Mouse (Mus musculus): ENCODE data around the gene Atrn. TPM values are rescaled to one million over a fixed set of nuclear protein-coding genes. Genes with fewer than 3 reads are reported as not detected.

The Atrn gene
- total RNA-seq, 2 experiments from 2014 or later: 32.9 to 38.9 TPM

GRCm38 (mm10) chr2:131040854-131041825 is 134.8 kb downstream of the Atrn start:
- peak; percentile 28 to 47 for DNase-seq

- DNase-seq: no peak
Measured at GRCm38 (mm10) chr2:131042988-131043387, 136.7 kb downstream of the Atrn start, which contains the start of gene Gfra4. Gfra4 (minus strand) TSS chr2:131043088.

- DNase-seq: no peak
Measured at GRCm38 (mm10) chr2:131044354-131044852, 138.1 kb downstream of the Atrn start.

- no peak for DNase-seq
Measured at GRCm38 (mm10) chr2:131044989-131045720, 138.9 kb downstream of the Atrn start.

DNA sequence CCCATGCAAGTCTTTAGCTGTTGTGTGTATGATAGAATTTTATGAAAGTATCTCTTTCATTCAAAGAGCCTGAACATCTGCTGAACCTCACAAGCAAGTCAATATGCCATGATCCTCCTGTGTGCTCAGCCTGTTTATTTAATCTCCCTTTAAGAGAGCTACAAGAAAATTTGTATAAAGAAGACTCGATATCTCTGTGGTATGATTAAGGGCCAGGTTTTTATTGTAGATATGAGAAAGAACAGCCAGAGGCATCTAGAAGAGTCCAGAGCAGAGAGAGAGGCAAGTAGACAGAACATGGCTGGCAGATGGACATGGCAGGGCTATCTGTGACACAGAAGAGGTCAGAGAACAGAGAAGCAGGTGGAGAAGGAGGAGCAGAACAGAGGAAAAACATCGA is 139.7 kb downstream of the Atrn start:
- no peak for DNase-seq

- DNase-seq: no peak
Measured at GRCm38 (mm10) chr2:131052043-131052442, 145.7 kb downstream of the Atrn start.

DNA sequence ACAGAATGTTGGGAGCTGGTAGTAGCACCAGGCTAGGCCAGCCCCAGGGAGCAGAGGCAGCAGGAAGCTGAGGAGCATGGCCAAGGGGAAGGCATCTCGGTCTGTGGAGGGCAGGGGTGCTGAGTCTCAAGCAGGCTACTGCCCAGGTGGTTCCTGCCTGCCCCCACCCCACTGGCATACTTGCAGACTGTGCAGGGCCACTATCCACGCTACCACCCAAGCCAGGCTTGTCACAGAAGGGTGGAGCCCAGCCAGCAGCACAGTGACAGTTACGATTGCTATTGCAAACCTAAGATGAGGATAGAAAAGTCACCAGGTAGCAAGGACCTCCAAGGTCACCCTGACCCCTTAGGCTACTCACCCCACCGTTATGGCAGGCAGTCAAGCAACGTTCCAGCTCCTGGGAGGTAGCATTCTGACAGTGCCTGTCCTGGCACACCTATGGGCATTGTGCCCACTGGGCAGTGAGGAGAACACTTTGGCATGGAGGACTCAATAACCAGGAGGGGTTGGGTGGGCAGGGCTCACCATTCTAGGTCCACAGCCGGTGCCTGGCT is 146.6 kb downstream of the Atrn start:
- DNase-seq: no peak

DNA sequence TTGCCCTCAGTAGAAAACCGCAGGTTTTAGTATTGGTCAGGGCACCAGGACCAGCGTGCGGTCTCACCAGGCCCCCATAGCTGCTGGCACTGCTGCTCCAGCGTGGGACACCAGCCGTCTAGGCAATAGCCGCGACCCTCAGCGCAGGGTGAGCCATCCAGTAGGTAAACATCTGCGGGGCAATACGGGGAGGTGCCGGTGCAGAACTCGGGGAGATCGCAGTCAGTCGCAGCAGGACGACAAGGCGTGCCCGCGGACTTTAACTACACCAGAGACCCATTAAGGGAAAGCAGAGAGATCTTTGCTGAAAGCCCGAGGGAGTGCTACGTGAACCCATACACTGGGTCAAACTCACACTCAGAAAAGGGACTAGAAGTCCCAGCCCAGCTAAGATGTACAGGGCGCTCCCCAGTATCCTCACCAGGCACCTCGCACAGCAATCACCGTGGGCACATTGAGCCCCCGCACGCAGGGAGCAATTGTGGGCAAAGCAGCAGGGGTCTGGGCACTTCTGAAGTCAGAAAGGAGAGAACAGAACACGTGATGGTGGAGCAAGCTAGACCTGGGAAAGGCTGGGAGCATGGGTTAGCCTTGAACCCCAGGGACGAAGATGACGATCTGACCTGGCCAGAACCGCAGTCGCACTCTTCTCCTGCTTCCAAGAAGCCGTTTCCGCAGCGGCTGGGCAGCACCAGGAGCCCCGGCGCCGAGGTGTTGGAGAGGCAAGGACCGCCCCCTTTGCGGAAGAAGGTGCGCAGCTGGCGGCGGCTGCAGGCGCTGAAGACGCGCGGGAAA is 147.8 kb downstream of the Atrn start:
- peak in 1 of 2 experiments; percentile 13 for DNase-seq

GRCm38 (mm10) chr2:131054646-131055264 is 148.5 kb downstream of the Atrn start:
- no peak for DNase-seq

- DNase-seq: peak; percentile 40 to 59
Measured at GRCm38 (mm10) chr2:131055631-131056030, 149.3 kb downstream of the Atrn start.

DNA sequence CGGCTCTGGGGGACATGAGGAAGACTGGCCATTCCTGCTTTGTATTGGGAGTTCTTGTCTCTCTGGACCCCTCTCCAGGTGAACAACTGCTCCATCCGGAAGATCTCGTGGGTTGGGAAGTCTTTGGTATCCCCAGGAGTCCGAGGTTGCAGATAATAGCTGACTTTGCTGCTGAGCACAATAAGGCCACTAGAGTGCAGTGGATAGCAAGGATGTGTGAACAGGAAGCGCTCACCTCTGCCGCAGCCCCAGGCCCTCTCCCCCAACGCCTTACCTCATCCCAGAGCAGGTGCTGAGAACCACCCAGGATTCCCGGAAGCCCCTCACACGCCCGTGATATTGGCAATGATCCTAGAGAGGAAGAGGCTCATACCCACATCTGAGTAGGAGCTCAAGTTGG is 149.9 kb downstream of the Atrn start:
- DNase-seq: no peak

DNA sequence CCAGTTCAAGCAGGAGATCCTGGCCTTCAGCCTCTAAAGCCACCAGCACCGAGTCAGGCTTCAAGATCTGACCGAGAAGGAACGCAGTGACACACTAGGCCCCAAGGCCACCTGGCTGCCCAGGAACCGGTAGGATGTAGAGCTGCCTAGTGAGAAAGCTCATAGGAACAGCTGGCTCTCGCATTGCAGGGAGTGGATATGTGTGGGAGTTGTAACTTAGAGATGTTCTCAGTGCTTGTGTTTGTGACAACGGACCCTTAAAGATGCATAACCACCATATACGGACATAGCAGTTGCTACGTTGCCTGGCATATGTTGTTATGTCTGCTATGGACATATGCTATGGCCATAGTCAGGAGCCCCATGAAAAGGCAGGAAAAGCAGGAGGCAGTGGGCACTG is 152.4 kb downstream of the Atrn start:
- no peak for DNase-seq

GRCm38 (mm10) chr2:131059377-131059776 is 153.1 kb downstream of the Atrn start:
- peak; percentile 52 to 76 for DNase-seq

DNA sequence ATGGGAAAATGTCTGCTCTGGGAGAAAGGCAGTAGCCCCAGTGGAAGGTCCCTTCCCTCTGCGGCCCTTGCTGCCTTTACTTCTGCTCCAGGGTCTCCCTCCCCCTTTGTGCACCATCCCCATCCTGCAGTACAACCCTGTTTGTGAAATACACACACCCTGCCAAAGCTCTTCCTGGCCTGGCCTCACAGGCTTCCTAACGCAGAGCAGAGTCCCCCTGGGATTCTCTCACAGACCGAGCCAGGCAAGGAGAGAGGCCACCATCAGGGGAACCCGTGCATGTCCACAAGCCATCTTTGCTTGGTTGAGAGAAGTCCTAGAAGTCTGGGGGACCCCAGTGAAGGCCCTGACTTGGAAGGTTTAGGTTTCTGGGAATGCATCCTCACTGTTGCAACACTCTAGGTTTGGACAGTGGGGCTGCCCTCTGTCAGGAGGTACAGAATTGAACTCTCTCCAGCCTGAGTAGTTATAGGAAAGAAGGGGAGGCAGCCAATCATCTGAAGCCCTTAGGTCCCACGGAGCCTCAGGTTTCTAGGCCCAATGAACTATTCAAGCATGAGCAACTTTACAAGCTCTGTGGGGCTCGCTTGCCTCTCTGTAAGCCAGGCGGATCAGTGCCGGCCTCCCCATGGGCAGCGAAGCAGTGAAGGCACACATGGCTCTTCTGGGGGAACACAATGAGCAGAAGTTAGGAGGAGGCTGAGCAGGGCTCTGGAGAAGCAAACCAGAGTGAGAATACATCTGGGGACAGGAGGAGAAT is 153.7 kb downstream of the Atrn start:
- peak in 1 of 2 experiments; percentile 41 for DNase-seq

GRCm38 (mm10) chr2:131060784-131061183 is 154.5 kb downstream of the Atrn start:
- DNase-seq: no peak

GRCm38 (mm10) chr2:131061607-131062006 is 155.3 kb downstream of the Atrn start:
- DNase-seq: no peak

- peak; percentile 50 to 56 for DNase-seq
Measured at GRCm38 (mm10) chr2:131063404-131063864, 157.1 kb downstream of the Atrn start, which contains the start of gene Adam33. Adam33 (minus strand) TSS chr2:131063814.

GRCm38 (mm10) chr2:131066342-131066741 is 160.0 kb downstream of the Atrn start:
- no peak for DNase-seq

DNA sequence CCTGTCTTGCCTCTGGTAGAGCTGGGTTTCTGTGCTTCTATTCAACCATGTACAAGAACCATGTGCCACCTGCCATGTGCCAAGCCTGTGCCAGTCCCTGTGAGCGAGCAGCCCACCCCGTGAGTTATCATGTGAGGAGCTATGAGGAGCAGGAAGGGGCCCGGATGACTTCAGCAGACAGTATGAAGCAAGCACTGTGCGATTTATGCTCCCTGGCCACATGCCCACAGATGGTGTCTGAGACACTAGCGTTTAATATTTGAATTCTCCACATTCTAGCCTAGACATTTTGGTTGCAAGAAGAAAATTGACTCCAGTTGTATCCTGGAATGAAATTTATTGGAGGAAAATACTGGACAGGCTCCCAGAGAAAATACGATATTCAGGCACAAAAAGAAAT is 161.2 kb downstream of the Atrn start:
- peak; percentile 50 to 57 for DNase-seq

DNA sequence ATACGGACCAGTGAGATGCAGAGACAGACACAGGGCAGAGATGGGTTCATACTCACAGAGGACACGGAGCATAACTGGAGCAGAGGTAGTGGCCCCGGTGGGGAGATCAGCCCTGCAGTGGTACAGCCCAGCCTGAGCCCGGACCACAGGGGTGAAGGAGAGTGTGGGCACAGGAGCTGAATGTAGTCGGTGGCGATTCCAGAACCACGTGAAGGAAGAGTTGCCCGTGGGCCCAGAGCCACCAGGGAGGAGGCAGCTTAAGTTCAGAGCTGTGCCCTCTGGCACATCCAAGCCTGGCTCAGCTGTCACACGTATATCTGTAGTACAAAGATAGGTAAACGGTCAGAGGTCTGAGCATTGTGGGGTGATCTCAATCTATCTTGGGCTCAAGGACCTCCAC is 166.2 kb downstream of the Atrn start:
- no peak for DNase-seq
